Mouse (Mus musculus) WW6 (cell line): ENCODE measurements at regions not wholly inside any gene's neighbourhood (a gene's known extent, or its start where the extent isn't known, plus 50 kb on each side); places are given as distances from the start of the nearest gene placed in this dataset.

Experiments
- DNase-seq: peaks from one replicate; pipeline ENCODE4 v3.0.0-alpha.2; 2013; ENCODE audit warnings: low read depth, low spot score

GRCm38 (mm10) chr16:73835715-73836440 is 575.7 kb downstream of the Robo2 start:
- no peak for DNase-seq

DNA sequence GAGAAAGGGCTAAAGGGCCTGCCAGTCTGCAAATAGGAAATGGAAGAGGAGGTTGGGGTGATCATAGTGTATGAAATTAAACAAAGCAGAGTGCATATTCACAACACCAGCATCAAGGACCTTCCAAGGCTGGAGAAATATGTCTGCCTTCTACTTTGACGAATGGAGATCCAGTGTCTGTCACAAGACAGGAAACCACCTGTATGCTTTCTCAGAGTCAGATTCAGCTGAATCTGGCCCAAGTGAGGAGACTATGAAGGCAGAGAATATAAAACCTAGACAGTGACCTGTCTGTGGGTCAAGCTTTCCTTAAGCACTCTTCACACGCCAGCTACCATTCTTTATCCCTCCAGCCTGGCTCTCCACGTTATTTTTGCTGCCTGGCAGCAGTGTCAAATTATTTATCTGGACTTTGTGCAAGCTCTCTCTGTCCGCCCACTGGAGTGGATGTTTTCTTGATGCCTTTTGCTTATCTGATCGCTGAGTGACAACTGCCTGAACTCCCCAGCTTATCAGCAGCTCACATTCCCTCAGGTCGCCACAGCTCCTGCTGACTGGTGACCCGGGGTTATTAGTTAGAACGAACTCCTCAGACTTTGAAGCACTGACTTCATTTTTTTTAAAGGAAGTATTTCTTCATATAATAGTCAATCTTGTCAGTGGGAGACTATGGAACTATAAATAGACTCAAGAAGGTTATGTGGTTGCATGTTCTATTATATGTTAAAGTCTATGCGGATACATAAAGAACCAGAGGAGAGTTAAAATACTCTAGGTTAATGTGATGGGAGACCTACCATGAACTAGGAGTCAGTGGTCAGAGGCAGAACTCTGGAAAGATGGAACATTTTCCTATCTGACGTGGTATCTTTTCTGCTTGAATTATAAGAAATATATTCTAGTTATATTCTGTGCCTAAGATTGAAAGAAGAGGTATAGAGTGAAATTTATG is 590.0 kb downstream of the Robo2 start:
- no peak for DNase-seq

DNA sequence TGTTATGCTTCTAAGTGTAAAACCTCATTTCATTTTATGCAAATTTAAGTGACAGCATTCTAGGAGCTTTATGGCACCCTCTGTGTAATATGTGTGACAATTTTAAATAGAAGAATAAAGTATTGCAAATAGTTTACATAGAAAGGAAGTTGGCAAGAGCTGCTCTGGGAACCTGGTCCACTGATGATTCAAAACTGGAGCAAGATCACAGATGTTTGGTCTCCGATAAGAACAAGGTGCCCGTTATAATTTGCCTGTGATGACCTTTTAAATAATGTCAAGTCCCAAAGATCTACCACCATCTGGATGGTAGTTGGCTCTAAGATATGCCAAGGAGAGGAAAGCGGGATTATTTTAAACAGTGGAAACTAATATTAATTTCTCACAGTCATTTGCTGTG is 607.1 kb downstream of the Robo2 start:
- no peak for DNase-seq

GRCm38 (mm10) chr16:73796528-73797171 is 615.0 kb downstream of the Robo2 start:
- DNase-seq: no peak

GRCm38 (mm10) chr16:73785074-73785438 is 626.6 kb downstream of the Robo2 start:
- no peak for DNase-seq

- DNase-seq: no peak
Observed at GRCm38 (mm10) chr16:73784296-73785073, 627.1 kb downstream of the Robo2 start.

- no peak for DNase-seq
Observed at GRCm38 (mm10) chr16:73772454-73772853, 639.2 kb downstream of the Robo2 start.

DNA sequence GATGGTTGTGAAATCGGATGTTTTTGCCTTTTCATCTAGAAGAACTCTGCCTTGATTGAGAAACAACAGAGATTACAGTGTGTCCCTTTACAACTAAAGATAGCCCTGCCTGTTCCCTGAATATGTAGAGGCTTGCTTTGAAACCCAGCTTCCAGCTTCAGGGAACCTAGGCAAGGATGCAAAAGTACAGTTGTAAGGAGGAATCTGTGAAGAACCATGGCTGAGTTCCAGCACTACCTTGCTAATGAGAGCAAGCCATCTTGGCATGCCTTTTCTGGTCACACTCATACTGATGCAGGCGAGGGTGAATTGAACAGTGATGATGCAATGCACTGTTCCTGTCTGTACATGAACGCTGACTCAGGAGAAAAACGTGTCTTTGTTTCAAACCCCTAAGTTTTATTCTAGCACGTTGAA is 641.2 kb downstream of the Robo2 start:
- DNase-seq: no peak

- DNase-seq: no peak
Observed at GRCm38 (mm10) chr16:73769729-73770128, 641.9 kb downstream of the Robo2 start.

GRCm38 (mm10) chr16:73768706-73769105 is 642.9 kb downstream of the Robo2 start:
- DNase-seq: no peak

- DNase-seq: no peak
Observed at GRCm38 (mm10) chr16:73765184-73765583, 646.4 kb downstream of the Robo2 start.

GRCm38 (mm10) chr16:73760921-73761320 is 650.7 kb downstream of the Robo2 start:
- DNase-seq: no peak

DNA sequence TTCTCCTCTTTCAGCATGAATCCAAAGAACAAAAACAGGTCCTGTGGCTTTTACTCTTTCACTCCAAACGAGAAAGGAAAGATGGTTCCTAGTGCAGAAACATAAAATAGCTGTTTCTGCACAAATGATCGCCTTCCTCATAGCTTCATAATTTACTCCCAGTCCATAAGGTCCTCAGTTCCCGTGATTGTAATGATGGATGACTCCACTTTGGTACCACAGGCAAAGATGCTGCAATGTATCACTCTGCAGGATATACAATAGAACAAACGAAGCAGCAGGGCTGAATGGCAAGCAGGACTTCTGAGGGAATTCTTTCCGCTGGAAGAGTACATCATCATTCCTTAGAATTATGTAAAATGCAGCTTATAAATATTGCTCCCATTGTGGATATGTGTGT is 652.8 kb downstream of the Robo2 start:
- no peak for DNase-seq

- DNase-seq: no peak
Observed at GRCm38 (mm10) chr16:73754302-73754701, 657.3 kb downstream of the Robo2 start.

- DNase-seq: no peak
Observed at GRCm38 (mm10) chr16:73728297-73728696, 683.3 kb downstream of the Robo2 start.

DNA sequence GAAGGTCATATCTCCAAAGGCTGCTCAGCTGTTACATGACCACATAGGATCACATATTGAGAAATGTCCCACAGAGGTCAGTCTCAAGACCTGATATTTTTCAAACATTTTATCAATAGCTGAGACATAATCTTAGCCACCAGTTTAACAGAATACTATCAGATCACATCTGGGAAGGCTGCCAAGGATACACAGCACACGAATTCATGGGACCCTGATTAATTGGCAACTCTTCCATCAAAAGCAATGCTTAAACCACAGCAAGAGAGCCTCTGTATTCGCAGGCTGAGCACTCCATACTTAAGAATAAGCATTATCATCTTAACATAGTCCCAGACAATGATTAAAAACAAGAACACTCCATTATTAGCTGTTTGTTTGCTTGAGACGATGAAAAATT is 691.9 kb downstream of the Robo2 start:
- no peak for DNase-seq

GRCm38 (mm10) chr16:73716301-73716700 is 695.3 kb downstream of the Robo2 start:
- no peak for DNase-seq

GRCm38 (mm10) chr16:73707051-73707450 is 704.6 kb downstream of the Robo2 start:
- DNase-seq: no peak

DNA sequence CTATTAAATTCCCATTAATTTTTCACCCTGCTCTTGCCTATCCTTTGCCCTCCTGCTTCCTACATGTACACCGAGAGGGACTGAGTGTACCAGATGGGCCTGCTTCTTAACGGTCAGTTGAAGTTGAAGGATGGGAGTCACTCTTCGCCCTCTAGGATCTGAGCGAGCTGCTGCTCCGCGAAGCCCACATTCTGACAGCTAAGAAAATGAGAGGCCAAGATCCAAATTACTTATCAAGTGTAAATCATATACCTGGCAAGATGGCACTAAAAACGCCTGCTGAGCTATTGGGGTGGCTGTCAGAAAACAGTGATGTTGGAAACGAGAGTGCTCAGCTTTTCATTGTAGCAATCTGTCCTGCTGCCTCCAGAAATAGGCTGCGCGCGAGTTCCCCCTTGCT is 722.4 kb downstream of the Robo2 start:
- no peak for DNase-seq

GRCm38 (mm10) chr16:73679804-73680203 is 731.8 kb downstream of the Robo2 start:
- no peak for DNase-seq

DNA sequence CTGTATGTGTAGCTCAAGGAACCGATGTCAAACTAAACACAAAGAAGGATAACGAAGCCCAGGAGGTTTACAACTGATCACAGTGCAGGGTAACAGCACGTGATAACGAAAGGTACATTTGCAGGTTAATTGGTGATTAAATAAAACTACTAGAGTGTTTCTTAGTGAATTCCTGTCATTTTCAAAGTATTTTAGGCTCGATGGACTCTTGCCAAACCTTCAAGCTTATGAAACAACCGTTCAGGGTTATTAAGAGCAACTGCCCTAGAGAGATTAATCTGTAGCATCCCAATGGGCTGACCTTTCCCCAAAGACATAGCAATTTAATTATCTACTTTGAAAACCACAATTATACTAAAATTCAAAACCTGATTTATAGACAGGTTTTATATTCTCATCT is 741.1 kb downstream of the Robo2 start:
- DNase-seq: no peak
